Mouse (Mus musculus) liver, adult 2 months (tissue): ENCODE data around the gene Apol7b.

Experiments used
- CTCF ChIP-seq: fragments of 200-500 bp; IDR thresholded peaks from 2 replicates; pipeline ENCODE4 v1.5.1; 2011; ENCODE audit warnings: low read depth, low read length, control low read depth
- POLR2A ChIP-seq: fragments of 200-500 bp; IDR thresholded peaks from 2 replicates; pipeline ENCODE4 v1.6.1; 2011; ENCODE audit warnings: low read length, control low read depth; ENCODE audit not compliant: insufficient read depth; ENCODE audit errors: extremely low read depth

DNA sequence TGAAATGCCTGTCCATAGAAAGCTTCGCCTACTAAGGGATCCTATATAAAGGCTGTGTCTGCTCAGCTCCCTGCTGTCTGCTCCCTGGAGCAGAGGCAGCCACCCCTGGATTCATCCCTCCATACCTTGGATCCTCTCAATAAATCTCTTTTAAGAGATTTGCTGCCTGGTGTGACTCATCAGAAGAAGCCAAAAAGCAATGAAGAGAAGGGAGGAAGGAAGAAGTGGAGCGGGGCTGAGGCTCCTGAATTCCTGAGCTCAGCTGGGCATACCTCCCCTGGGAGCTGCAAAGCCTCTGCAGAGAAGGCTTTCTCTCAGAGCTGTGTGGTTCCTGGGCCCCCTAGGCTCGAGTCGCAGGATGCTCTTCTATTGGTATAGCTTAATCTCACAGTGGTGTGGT lies 67.4 kb downstream of the Apol7b start:
- no peak for TF ChIP-seq CTCF
- TF ChIP-seq POLR2A = no peak
